ENCODE assay signal across 21 mouse cellular contexts in the genomic region with DNA sequence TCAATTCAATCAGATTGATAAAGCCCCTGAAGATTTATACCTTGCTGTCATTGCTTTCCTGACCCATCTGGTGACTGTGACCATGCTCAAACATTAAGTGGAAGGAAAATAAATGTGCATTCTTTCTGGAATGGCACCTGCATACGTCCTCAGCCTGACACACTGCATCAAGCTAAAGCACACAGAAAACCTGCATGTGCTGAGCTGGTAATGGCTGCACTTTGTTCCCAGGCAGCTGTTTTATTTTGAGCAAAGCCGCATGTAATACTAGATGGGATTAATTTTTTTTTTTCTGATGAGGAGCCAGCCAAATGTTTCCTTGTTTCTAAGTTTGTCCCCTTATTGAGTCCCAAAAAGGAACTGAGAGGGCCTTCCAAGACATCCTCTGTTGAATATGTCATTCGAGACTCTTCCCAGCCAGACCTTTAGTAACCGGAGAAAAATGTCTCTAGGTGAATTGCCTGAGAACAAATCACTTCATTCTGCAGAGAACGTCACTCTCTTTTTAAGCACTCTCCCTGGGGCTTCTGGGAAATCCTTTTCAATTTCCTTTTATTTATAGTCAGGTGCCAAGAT.
DNase-seq lines count a peak whose midpoint lies in the region; ATAC-seq lines count a peak whose summit lies in the region.
"Had no signal": no experiment of that assay in that cellular context is flagged by ENCODE, and none has a peak within 500 bp of the region (broad histone marks: within the 10 kb centered on the region; RNA-seq: fewer than 3 reads in every experiment).

No protein-coding gene starts in this region.

- no peaks in the 10 kb centered on the region for H3K36me3 ChIP-seq in limb, embryonic 11.5 days (ENCODE audit: control insufficient read depth, insufficient read depth, low read length)
- H3K36me3 ChIP-seq in limb, embryonic 10.5 days = no peaks in the 10 kb centered on the region
- no peaks in the 10 kb centered on the region for H3K36me3 ChIP-seq in embryonic facial prominence, embryonic 12.5 days
- H3K36me3 ChIP-seq in limb, embryonic 13.5 days = no peaks in the 10 kb centered on the region
- H3K36me3 ChIP-seq: lung, embryonic 15.5 days had no signal

- no peak overlapping the region for H3K9ac ChIP-seq in limb, embryonic 11.5 days (ENCODE audit: low read length)
- H3K9ac ChIP-seq in embryonic facial prominence, embryonic 12.5 days = no peak overlapping the region
- no peak overlapping the region for H3K9ac ChIP-seq in limb, embryonic 13.5 days
- H3K9ac ChIP-seq: forebrain, embryonic 13.5 days; lung, embryonic 15.5 days had no signal

- H3K4me2 ChIP-seq in limb, embryonic 11.5 days (ENCODE audit: low read depth, severe bottlenecking) = no peak overlapping the region
- H3K4me2 ChIP-seq in embryonic facial prominence, embryonic 12.5 days (replicated peaks) = no peak overlapping the region
- no peak overlapping the region for H3K4me2 ChIP-seq in limb, embryonic 13.5 days (replicated peaks)
- H3K4me2 ChIP-seq: forebrain, embryonic 13.5 days; heart, embryonic 11.5 days; liver, embryonic 11.5 days; lung, embryonic 15.5 days had no signal

- no peaks in the 10 kb centered on the region for H3K9me3 ChIP-seq in limb, embryonic 11.5 days (ENCODE audit: control insufficient read depth, low read length)
- H3K9me3 ChIP-seq in limb, embryonic 10.5 days (replicated peaks) = no peaks in the 10 kb centered on the region
- H3K9me3 ChIP-seq in embryonic facial prominence, embryonic 12.5 days = no peaks in the 10 kb centered on the region
- no peaks in the 10 kb centered on the region for H3K9me3 ChIP-seq in limb, embryonic 13.5 days
- H3K9me3 ChIP-seq: forebrain, embryonic 13.5 days; lung, embryonic 15.5 days had no signal

- H3K4me1 ChIP-seq in limb, embryonic 11.5 days (ENCODE audit: control insufficient read depth, insufficient read depth, low read length) = no peaks in the 10 kb centered on the region
- peaks cover 15% of the 10 kb centered on the region; the same call in 1 of the 2 replicates for H3K4me1 ChIP-seq in limb, embryonic 10.5 days
- peaks cover 10% of the 10 kb centered on the region; the same call in 1 of the 2 replicates for H3K4me1 ChIP-seq in embryonic facial prominence, embryonic 12.5 days
- peaks cover 20% of the 10 kb centered on the region for H3K4me1 ChIP-seq in limb, embryonic 13.5 days

- no peaks in the 10 kb centered on the region for H3K27me3 ChIP-seq in limb, embryonic 11.5 days (ENCODE audit: control insufficient read depth, insufficient read depth, low read length)
- peaks cover 6% of the 10 kb centered on the region; the same call in 1 of the 2 replicates for H3K27me3 ChIP-seq in limb, embryonic 10.5 days (ENCODE audit: low read depth, poor library complexity, severe bottlenecking)
- H3K27me3 ChIP-seq in embryonic facial prominence, embryonic 12.5 days = no peaks in the 10 kb centered on the region
- H3K27me3 ChIP-seq in limb, embryonic 13.5 days = no peaks in the 10 kb centered on the region
- H3K27me3 ChIP-seq: forebrain, embryonic 13.5 days; lung, embryonic 15.5 days had no signal

- H3K4me3 ChIP-seq in limb, embryonic 11.5 days (ENCODE audit: low read depth, low read length) = no peak overlapping the region
- no peak overlapping the region for H3K4me3 ChIP-seq in limb, embryonic 10.5 days
- no peak overlapping the region for H3K4me3 ChIP-seq in embryonic facial prominence, embryonic 12.5 days
- no peak overlapping the region for H3K4me3 ChIP-seq in limb, embryonic 13.5 days
- H3K4me3 ChIP-seq: forebrain, embryonic 13.5 days; lung, embryonic 15.5 days had no signal

- 44% methylated on average over 5 of the region's 5 CpGs for WGBS in limb, embryonic 11.5 days
- 53% methylated on average over 5 of the region's 5 CpGs for WGBS in limb, embryonic 10.5 days
- WGBS in embryonic facial prominence, embryonic 12.5 days = 23% methylated on average over 5 of the region's 5 CpGs
- 25% methylated on average over 5 of the region's 5 CpGs for whole genome bisulfite sequencing in limb, embryonic 13.5 days

- H3K27ac ChIP-seq in limb, embryonic 11.5 days (replicated peaks; ENCODE audit: low read depth, low read length) = 0 out of 2 replicates have a peak overlapping the region, but pooled peaks have one; percentile 36
- H3K27ac ChIP-seq in limb, embryonic 10.5 days = no peak overlapping the region
- no peak overlapping the region for H3K27ac ChIP-seq in embryonic facial prominence, embryonic 12.5 days
- H3K27ac ChIP-seq in limb, embryonic 13.5 days = no peak overlapping the region
- H3K27ac ChIP-seq: forebrain, embryonic 13.5 days; lung, embryonic 15.5 days had no signal

- intact Hi-C loops in gastrocnemius, postnatal 14 days (cut with DNase I; ENCODE audit: low total_unique reads) = loop anchor here (10.0 kb wide), 1 partner anchor 155 kb away; no protein-coding TSS in a partner anchor

- ATAC-seq in limb, embryonic 11.5 days (ENCODE audit: insufficient number of reproducible peaks, low FRiP score, low TSS enrichment, low read depth) = peak; percentile 51; the same call in 1 of the 2 replicates
- ATAC-seq in embryonic facial prominence, embryonic 12.5 days (ENCODE audit: insufficient number of reproducible peaks, insufficient read depth, low FRiP score, low TSS enrichment) = 0 out of 2 replicates have a peak, but pooled peaks have one; percentile 64
- peak; percentile 61 for ATAC-seq in limb, embryonic 13.5 days (ENCODE audit: low FRiP score, low read depth)
- ATAC-seq in erythroid progenitor cell, adult 5-6 weeks (replicated peaks; ENCODE audit: low FRiP score, poor library complexity, severe bottlenecking) = no peak
- ATAC-seq: forebrain, embryonic 13.5 days; inflammation-experienced regulatory T-cells, adult 6 months had no signal

- peak; percentile 73 for DNase-seq in gastrocnemius, adult 18-20 months (ENCODE audit: low spot score)
- DNase-seq in gastrocnemius, postnatal 14 days = no peak
- DNase-seq in limb, embryonic 11.5 days (ENCODE audit: low spot score) = peak; percentile 30
- DNase-seq in limb, embryonic 10.5 days (ENCODE audit: low spot score) = no peak
- no peak for DNase-seq in thymus, postnatal 0 days (ENCODE audit: low spot score)
- DNase-seq: adrenal gland, adult 8-10 months; cerebellum, adult 11-12 months; cerebellum, postnatal 36 days; heart, postnatal 36 days; kidney, adult 8-10 months; kidney, postnatal 4 days; spleen, adult 18-20 months; thymus, postnatal 14 days had no signal

Comparison
In these comparisons a context has a peak if more than half of its experiments do, and no peak if none do; other contexts are left out.
1. DNase-seq: peak in gastrocnemius, adult 18-20 months (single experiment) and limb, embryonic 11.5 days (single experiment); none in gastrocnemius, postnatal 14 days (single experiment), limb, embryonic 10.5 days (single experiment) and thymus, postnatal 0 days (single experiment).